Mouse (Mus musculus) small intestine, adult 2 months (tissue): ENCODE results near the gene Tph1.

Experiments used
- CTCF ChIP-seq: fragments of 200-500 bp; IDR thresholded peaks from 2 replicates; pipeline ENCODE4 v1.5.1; 2012; ENCODE audit warnings: low read depth, mild to moderate bottlenecking, control low read depth, inconsistent platforms, low read length, moderate library complexity, mixed read lengths; ENCODE audit not compliant: insufficient replicate concordance, insufficient read length; ENCODE audit errors: extremely low read depth
- POLR2A ChIP-seq: fragments of 200-500 bp; IDR thresholded peaks from 2 replicates; pipeline ENCODE4 v1.6.1; 2012; ENCODE audit warnings: low read depth, mild to moderate bottlenecking, control low read depth, inconsistent platforms, low read length, moderate library complexity

DNA sequence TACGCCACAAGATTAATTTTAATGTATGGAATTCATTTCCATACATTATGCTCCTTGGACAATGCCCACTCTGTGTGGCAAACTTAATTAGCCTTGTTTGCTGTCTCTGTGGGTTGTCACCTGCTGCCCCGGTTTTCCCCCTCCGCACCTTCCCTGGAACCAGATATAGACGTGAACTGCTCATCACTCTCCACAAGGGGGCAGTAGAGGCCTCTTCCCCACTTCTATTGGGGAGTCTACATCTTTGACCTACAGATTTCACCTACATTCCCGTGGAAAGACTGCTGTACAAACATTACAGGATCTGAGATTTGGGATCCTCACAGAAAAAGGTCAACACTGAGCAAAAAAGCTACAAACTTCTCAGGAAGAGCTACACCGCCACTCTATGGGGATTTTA, 42.2 kb upstream of the Tph1 start:
- TF ChIP-seq POLR2A (no peak), CTCF (peak; percentile 80; the same call in 1 of the 2 replicates)
